Comparison of ENCODE assay signal across 8 mouse cellular contexts in genomic region chr2:156180824-156181590, GRCm38 (mm10). TPM values are rescaled to one million over a fixed set of nuclear protein-coding genes. Genes with fewer than 3 reads are reported as not detected.
A peak's percentile ranks its signal among the peaks of the same experiment; 100 is the strongest.
DNase-seq lines count a peak whose midpoint lies in the region; ATAC-seq and TF ChIP-seq lines count a peak whose summit lies in the region.

No protein-coding gene starts in this region.

- H3K36me3 ChIP-seq in heart, embryonic 10.5 days = peaks cover 27% of the 10 kb centered on the region
- H3K36me3 ChIP-seq in ES-E14 (ENCODE audit: control insufficient read depth, insufficient read depth, low read length, poor library complexity, severe bottlenecking) = peaks cover 11% of the 10 kb centered on the region
- H3K36me3 ChIP-seq in heart, embryonic 15.5 days = peaks cover 19% of the 10 kb centered on the region
- H3K36me3 ChIP-seq in liver, embryonic 16.5 days (ENCODE audit: control insufficient read depth, insufficient read depth) = peaks cover 15% of the 10 kb centered on the region

- DNase-seq in heart, embryonic 10.5 days (ENCODE audit: low spot score) = no peak
- no peak for DNase-seq in heart, adult 8-10 months (ENCODE audit: low spot score)
- no peak for DNase-seq in ES-E14 (ENCODE audit: low read depth, low spot score)
- DNase-seq in urinary bladder, postnatal 14 days (ENCODE audit: low spot score) = no peak
- DNase-seq in gastrocnemius, adult 8-10 months (ENCODE audit: low spot score in 2 of 2) = no peak
- no peak for DNase-seq in left cerebral cortex, postnatal 36 days (ENCODE audit: low spot score in 2 of 2)

- peak overlapping the region; percentile 96 for H3K4me3 ChIP-seq in heart, embryonic 10.5 days
- peak overlapping the region; percentile 57 to 68 for H3K4me3 ChIP-seq in ES-E14 (ENCODE audit: insufficient read depth in 1 of 2, low read depth in 1 of 2, low read length in 2 of 2, poor library complexity in 1 of 2, severe bottlenecking in 1 of 2)
- peak overlapping the region; percentile 76 for H3K4me3 ChIP-seq in heart, embryonic 15.5 days
- peak overlapping the region; percentile 93 for H3K4me3 ChIP-seq in liver, embryonic 16.5 days (ENCODE audit: low read depth, low read length)

- ATAC-seq in heart, embryonic 15.5 days (replicated peaks; ENCODE audit: insufficient number of reproducible peaks, insufficient read depth, low FRiP score, low read depth) = peak; percentile 5; the same call in 1 of the 2 replicates
- no peak for ATAC-seq in liver, embryonic 16.5 days (ENCODE audit: low read depth)

- H3K4me1 ChIP-seq in heart, embryonic 10.5 days = peaks cover 21% of the 10 kb centered on the region
- peaks cover 0 to 2% of the 10 kb centered on the region in 2 experiments; a peak in 2 of 4 replicates for H3K4me1 ChIP-seq in ES-E14 (ENCODE audit: control insufficient read depth in 2 of 2, insufficient read depth in 2 of 2, low read length in 2 of 2, poor library complexity in 1 of 2)
- peaks cover 21% of the 10 kb centered on the region for H3K4me1 ChIP-seq in heart, embryonic 15.5 days (replicated peaks)
- peaks cover 21% of the 10 kb centered on the region for H3K4me1 ChIP-seq in liver, embryonic 16.5 days (ENCODE audit: control insufficient read depth, low read depth, low read length)

- peak overlapping the region; percentile 91 for H3K9ac ChIP-seq in ES-E14 (ENCODE audit: insufficient read depth, low read depth, low read length, poor library complexity, severe bottlenecking)
- peak overlapping the region; percentile 72 for H3K9ac ChIP-seq in heart, embryonic 15.5 days
- peak overlapping the region; percentile 100 for H3K9ac ChIP-seq in liver, embryonic 16.5 days (ENCODE audit: low read depth, low read length)

- H3K9me3 ChIP-seq in heart, embryonic 10.5 days = no peaks in the 10 kb centered on the region
- no peaks in the 10 kb centered on the region for H3K9me3 ChIP-seq in ES-E14 (ENCODE audit: control insufficient read depth, insufficient read depth, low read depth, low read length)
- no peaks in the 10 kb centered on the region for H3K9me3 ChIP-seq in heart, embryonic 15.5 days (replicated peaks)
- no peaks in the 10 kb centered on the region for H3K9me3 ChIP-seq in liver, embryonic 16.5 days (replicated peaks; ENCODE audit: control insufficient read depth, low read length)

- 16% methylated on average over 8 of the region's 8 CpGs for WGBS in heart, embryonic 10.5 days
- 10% methylated on average over 8 of the region's 8 CpGs for WGBS in heart, embryonic 15.5 days
- WGBS in liver, embryonic 16.5 days (ENCODE audit: insufficient replicate concordance) = 9% methylated on average over 8 of the region's 8 CpGs

- intact Hi-C loops in left cerebral cortex, postnatal 36 days (cut with DNase I) = no loop called here

- in situ Hi-C loops in ES-E14 (cut with MboI; ENCODE audit: low sequenced_read_pairs in 2 of 2, unreplicated experiment in 2 of 2) = no loop called here

- peak overlapping the region; percentile 67 for H3K4me2 ChIP-seq in heart, embryonic 15.5 days
- H3K4me2 ChIP-seq in liver, embryonic 16.5 days (ENCODE audit: low read depth, low read length) = peak overlapping the region; percentile 89

- H3K27me3 ChIP-seq in heart, embryonic 10.5 days (ENCODE audit: insufficient read depth, poor library complexity, severe bottlenecking) = no peaks in the 10 kb centered on the region
- no peaks in the 10 kb centered on the region for H3K27me3 ChIP-seq in heart, embryonic 15.5 days
- H3K27me3 ChIP-seq in liver, embryonic 16.5 days (ENCODE audit: control insufficient read depth, insufficient read depth, low read depth, low read length) = no peaks in the 10 kb centered on the region

- peak overlapping the region; percentile 100 for H3K27ac ChIP-seq in heart, embryonic 10.5 days
- H3K27ac ChIP-seq in ES-E14 (ENCODE audit: insufficient read depth, low read depth, low read length, poor library complexity, severe bottlenecking) = peak overlapping the region; percentile 70; the same call in 1 of the 2 replicates
- peak overlapping the region; percentile 94 for H3K27ac ChIP-seq in heart, embryonic 15.5 days
- peak overlapping the region; percentile 98 for H3K27ac ChIP-seq in liver, embryonic 16.5 days (ENCODE audit: low read length)

TF ChIP-seq in ES-E14, 5 proteins besides CTCF, POLR2A, EP300 and RAD21:
- no peak for TF ChIP-seq ZC3H11A (IDR thresholded peaks at IDR 0.05; ENCODE audit: borderline replicate concordance, low read depth, low read length)
- TF ChIP-seq MAFK (IDR thresholded peaks at IDR 0.05; ENCODE audit: insufficient read depth, low read depth, low read length) = no peak
- TF ChIP-seq HCFC1 (IDR thresholded peaks at IDR 0.05; ENCODE audit: borderline replicate concordance, insufficient read depth, low read length) = no peak
- TF ChIP-seq CHD2 (IDR thresholded peaks at IDR 0.05; ENCODE audit: low read depth, low read length) = no peak
- TF ChIP-seq ZNF384 (IDR thresholded peaks at IDR 0.05; ENCODE audit: low read depth, low read length) = no peak

RNA-seq across cellular contexts. Expression of gene Rbm39, which starts 1.0 kb away (rescaled TPM):
- 384 and 469 TPM in 2 replicates for polyA plus RNA-seq in heart, embryonic 10.5 days (2016; fragmentation: Nextera tagmentation; extraction: Ambion mirVana)
- total RNA-seq in heart, adult 8-10 months (2022) = 100 to 1,000 TPM; 107 to 140 (median 123) TPM
- total RNA-seq in ES-E14 (2012; rRNA removed) = 399 and 411 TPM in 2 replicates
- 360 and 407 TPM in 2 replicates for polyA plus RNA-seq in heart, embryonic 15.5 days (2015; fragmentation: Nextera tagmentation; extraction: Ambion mirVana)
- 229 and 233 TPM in 2 replicates for polyA plus RNA-seq in liver, embryonic 16.5 days (2015; fragmentation: Nextera tagmentation; extraction: Ambion mirVana)
- 100 to 1,000 TPM in 1 of 4 experiments, 10 to 100 TPM in 3; 71.4 to 105 (median 89.2) TPM for total RNA-seq in gastrocnemius, adult 8-10 months (2022)
- total RNA-seq in left cerebral cortex, postnatal 36 days (2021) = 100 to 1,000 TPM; 223 to 344 TPM

RNA-seq across cellular contexts. Expression of gene Phf20, which starts 15.3 kb away (rescaled TPM):
- polyA plus RNA-seq in heart, embryonic 10.5 days (2016; fragmentation: Nextera tagmentation; extraction: Ambion mirVana) = 45.5 and 51.6 TPM in 2 replicates
- 10 to 100 TPM; 13.5 to 25.1 (median 19.2) TPM for total RNA-seq in heart, adult 8-10 months (2022)
- 44.1 and 51.9 TPM in 2 replicates for total RNA-seq in ES-E14 (2012; rRNA removed)
- polyA plus RNA-seq in heart, embryonic 15.5 days (2015; fragmentation: Nextera tagmentation; extraction: Ambion mirVana) = 41.5 and 53.9 TPM in 2 replicates
- 10.9 and 13.8 TPM in 2 replicates for polyA plus RNA-seq in liver, embryonic 16.5 days (2015; fragmentation: Nextera tagmentation; extraction: Ambion mirVana)
- total RNA-seq in gastrocnemius, adult 8-10 months (2022) = 10 to 100 TPM; 21.6 to 38.5 (median 29.1) TPM
- 10 to 100 TPM; 68.9 to 77.7 TPM for total RNA-seq in left cerebral cortex, postnatal 36 days (2021)

RNA-seq across cellular contexts. Expression of gene Nfs1, which starts 37.0 kb away (rescaled TPM):
- 54.5 and 65.2 TPM in 2 replicates for polyA plus RNA-seq in heart, embryonic 10.5 days (2016; fragmentation: Nextera tagmentation; extraction: Ambion mirVana)
- 100 to 1,000 TPM; 104 to 115 (median 107) TPM for total RNA-seq in heart, adult 8-10 months (2022)
- 40.2 and 41.6 TPM in 2 replicates for total RNA-seq in ES-E14 (2012; rRNA removed)
- 58.2 and 63.4 TPM in 2 replicates for polyA plus RNA-seq in heart, embryonic 15.5 days (2015; fragmentation: Nextera tagmentation; extraction: Ambion mirVana)
- polyA plus RNA-seq in liver, embryonic 16.5 days (2015; fragmentation: Nextera tagmentation; extraction: Ambion mirVana) = 44.5 and 44.7 TPM in 2 replicates
- 10 to 100 TPM; 85.7 to 90.2 (median 88.3) TPM for total RNA-seq in gastrocnemius, adult 8-10 months (2022)
- 10 to 100 TPM; 39.2 to 40.4 TPM for total RNA-seq in left cerebral cortex, postnatal 36 days (2021)

RNA-seq across cellular contexts. Expression of gene Romo1, which starts 37.2 kb away (rescaled TPM):
- polyA plus RNA-seq in heart, embryonic 10.5 days (2016; fragmentation: Nextera tagmentation; extraction: Ambion mirVana) = 431 and 437 TPM in 2 replicates
- total RNA-seq in heart, adult 8-10 months (2022) = 100 to 1,000 TPM; 303 to 403 (median 332) TPM
- total RNA-seq in ES-E14 (2012; rRNA removed) = 211 and 216 TPM in 2 replicates
- 324 and 427 TPM in 2 replicates for polyA plus RNA-seq in heart, embryonic 15.5 days (2015; fragmentation: Nextera tagmentation; extraction: Ambion mirVana)
- 180 and 191 TPM in 2 replicates for polyA plus RNA-seq in liver, embryonic 16.5 days (2015; fragmentation: Nextera tagmentation; extraction: Ambion mirVana)
- 100 to 1,000 TPM; 192 to 289 (median 265) TPM for total RNA-seq in gastrocnemius, adult 8-10 months (2022)
- 100 to 1,000 TPM; 143 to 169 TPM for total RNA-seq in left cerebral cortex, postnatal 36 days (2021)

RNA-seq across cellular contexts. Expression of gene Gm28036, which starts 54.1 kb away (rescaled TPM):
- polyA plus RNA-seq in heart, embryonic 10.5 days (2016; fragmentation: Nextera tagmentation; extraction: Ambion mirVana) = 12.4 and 18.4 TPM in 2 replicates
- total RNA-seq in heart, adult 8-10 months (2022) = 10 to 100 TPM in 2 of 4 experiments, 1 to 10 TPM in 2; 9.4 to 12.1 (median 10.2) TPM
- 19.5 and 23.0 TPM in 2 replicates for total RNA-seq in ES-E14 (2012; rRNA removed)
- polyA plus RNA-seq in heart, embryonic 15.5 days (2015; fragmentation: Nextera tagmentation; extraction: Ambion mirVana) = 10.5 and 11.6 TPM in 2 replicates
- 5.4 and 6.2 TPM in 2 replicates for polyA plus RNA-seq in liver, embryonic 16.5 days (2015; fragmentation: Nextera tagmentation; extraction: Ambion mirVana)
- 1 to 10 TPM; 3.5 to 5.2 (median 3.9) TPM for total RNA-seq in gastrocnemius, adult 8-10 months (2022)
- 10 to 100 TPM; 19.2 to 22.8 TPM for total RNA-seq in left cerebral cortex, postnatal 36 days (2021)
